Mouse (Mus musculus) forebrain, embryonic 13.5 days (tissue): ENCODE data around the gene Gm38431. TPM values are rescaled to one million over a fixed set of nuclear protein-coding genes. Genes with fewer than 3 reads are reported as not detected.

Source experiments
- ATAC-seq: fragments of 200-750 bp; cut with Nextera tagmentation; 2 replicates; pipeline ENCODE4 v1.8.0; 2017
- H3K27ac ChIP-seq: fragments of 300-500 bp; sonication (generic); 2 replicates; pipeline ENCODE4 v1.5.1; 2015; ENCODE audit warnings: inconsistent platforms, mild to moderate bottlenecking, moderate library complexity
- H3K27me3 ChIP-seq: fragments of 300-500 bp; sonication (generic); 2 replicates; pipeline ENCODE4 v1.6.1; 2015; ENCODE audit warnings: mild to moderate bottlenecking, inconsistent platforms
- H3K36me3 ChIP-seq: fragments of 300-500 bp; sonication (generic); 2 replicates; pipeline ENCODE4 v1.6.1; 2015; ENCODE audit warnings: mild to moderate bottlenecking, inconsistent platforms; ENCODE audit not compliant: poor library complexity, severe bottlenecking
- H3K4me1 ChIP-seq: fragments of 300-500 bp; sonication (generic); 2 replicates; pipeline ENCODE4 v1.6.1; 2015; ENCODE audit warnings: inconsistent platforms
- H3K4me2 ChIP-seq: fragments of 300-500 bp; sonication (generic); 2 replicates; pipeline ENCODE4 v1.6.1; 2015; ENCODE audit warnings: inconsistent platforms, mild to moderate bottlenecking, moderate library complexity
- H3K4me3 ChIP-seq: fragments of 300-500 bp; sonication (generic); 2 replicates; pipeline ENCODE4 v1.5.1; 2015; ENCODE audit warnings: mild to moderate bottlenecking, inconsistent platforms
- H3K9ac ChIP-seq: fragments of 300-500 bp; sonication (generic); 2 replicates; pipeline ENCODE4 v1.6.1; 2015; ENCODE audit warnings: mild to moderate bottlenecking, inconsistent platforms
- H3K9me3 ChIP-seq: fragments of 300-500 bp; sonication (generic); replicated peaks from 2 replicates; pipeline ENCODE4 v1.6.1; 2016; ENCODE audit warnings: inconsistent platforms
- WGBS: fragments of 180-500 bp; shearing (Covaris S2); methylation state at CpG from one replicate; pipeline ENCODE4 v1.1.7; 2015; 5-methylcytosine and 5-hydroxymethylcytosine counted together
- polyA plus RNA-seq: library from polyadenylated mRNA; unstranded; fragments of >200 nt; fragmentation: Nextera tagmentation; extraction: Ambion mirVana; gene quantifications from 2 replicates; pipeline ENCODE4 v1.2.1, GENCODE M21; 2015

The Gm38431 gene
- polyA plus RNA-seq, 1 experiment from 2014 or later, result 1.5 TPM

- Histone ChIP-seq H3K9me3 (no peaks in the 10 kb centered on the region), H3K27me3 (no peaks in the 10 kb centered on the region), H3K4me3 (no peak overlapping the region), H3K36me3 (peaks cover 56% of the 10 kb centered on the region), H3K4me2 (no peak overlapping the region), H3K4me1 (peaks cover 6% of the 10 kb centered on the region), H3K9ac (no peak overlapping the region), H3K27ac (no peak overlapping the region)
- 95% methylated on average over 9 of the region's 9 CpGs for WGBS
- ATAC-seq, result no peak
These were observed 33.9 kb upstream of the Gm38431 start for GRCm38 (mm10) chr9:21125502-21126258.

GRCm38 (mm10) chr9:21124837-21125236, 33.0 kb upstream of the Gm38431 start:
- H3K36me3 ChIP-seq, result peaks cover 64% of the 10 kb centered on the region

DNA sequence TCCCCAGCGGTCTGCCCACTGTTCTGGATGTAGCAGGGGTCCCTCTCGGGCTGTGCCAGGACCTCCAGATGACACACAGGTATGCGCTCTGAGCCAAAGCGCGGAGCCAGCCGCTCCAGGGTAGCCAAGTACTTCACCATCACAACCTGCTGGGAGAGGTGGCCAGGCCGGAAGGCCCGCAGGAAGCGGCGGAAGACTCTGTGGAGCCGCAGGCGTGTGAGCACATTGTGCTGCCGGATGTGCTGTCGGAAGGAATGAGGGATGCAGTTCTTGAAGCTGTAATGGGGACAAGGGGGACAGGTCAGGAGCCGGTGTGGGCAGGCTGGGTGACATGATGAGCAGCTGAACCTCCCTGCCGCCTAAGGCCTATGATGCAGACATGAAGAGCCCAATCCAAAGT, 29.7 kb upstream of the Gm38431 start:
- WGBS, result 93% methylated on average over 16 of the region's 16 CpGs
- peaks cover 61% of the 10 kb centered on the region for H3K36me3 ChIP-seq

More at GRCm38 (mm10) chr9:21124837-21125236, 33.0 kb upstream of the Gm38431 start:
- WGBS, result 80% methylated on average over 5 of the region's 5 CpGs
- no peak overlapping the region for H3K9ac ChIP-seq
- no peak for ATAC-seq
- H3K4me2 ChIP-seq, result no peak overlapping the region
- H3K9me3 ChIP-seq, result no peaks in the 10 kb centered on the region
- no peak overlapping the region for H3K4me3 ChIP-seq
- H3K27me3 ChIP-seq, result no peaks in the 10 kb centered on the region
- no peak overlapping the region for H3K27ac ChIP-seq
- H3K4me1 ChIP-seq, result no peaks in the 10 kb centered on the region

GRCm38 (mm10) chr9:21117073-21117472, 25.3 kb upstream of the Gm38431 start:
- no peak overlapping the region for H3K9ac ChIP-seq
- H3K4me3 ChIP-seq, result no peak overlapping the region
- no peak for ATAC-seq
- WGBS, result 79% methylated on average over 6 of the region's 6 CpGs
- H3K27ac ChIP-seq, result no peak overlapping the region
- peaks cover 25% of the 10 kb centered on the region for H3K36me3 ChIP-seq
- H3K4me2 ChIP-seq, result no peak overlapping the region
- no peaks in the 10 kb centered on the region for H3K9me3 ChIP-seq
- H3K27me3 ChIP-seq, result no peaks in the 10 kb centered on the region
- H3K4me1 ChIP-seq, result no peaks in the 10 kb centered on the region

More for the DNA sequence above, 29.7 kb upstream of the Gm38431 start:
- H3K9me3 ChIP-seq, result no peaks in the 10 kb centered on the region
- no peak overlapping the region for H3K9ac ChIP-seq
- no peak overlapping the region for H3K4me3 ChIP-seq
- no peak overlapping the region for H3K4me2 ChIP-seq
- no peaks in the 10 kb centered on the region for H3K4me1 ChIP-seq
- H3K27ac ChIP-seq, result no peak overlapping the region
- H3K27me3 ChIP-seq, result no peaks in the 10 kb centered on the region
- ATAC-seq, result no peak

GRCm38 (mm10) chr9:21115105-21115504, 23.3 kb upstream of the Gm38431 start:
- Histone ChIP-seq H3K27ac (no peak overlapping the region), H3K27me3 (no peaks in the 10 kb centered on the region), H3K9me3 (no peaks in the 10 kb centered on the region), H3K9ac (no peak overlapping the region), H3K4me3 (no peak overlapping the region), H3K36me3 (peaks cover 11% of the 10 kb centered on the region), H3K4me1 (no peaks in the 10 kb centered on the region), H3K4me2 (no peak overlapping the region)
- no peak for ATAC-seq
- 90% methylated on average over 8 of the region's 8 CpGs for WGBS

DNA sequence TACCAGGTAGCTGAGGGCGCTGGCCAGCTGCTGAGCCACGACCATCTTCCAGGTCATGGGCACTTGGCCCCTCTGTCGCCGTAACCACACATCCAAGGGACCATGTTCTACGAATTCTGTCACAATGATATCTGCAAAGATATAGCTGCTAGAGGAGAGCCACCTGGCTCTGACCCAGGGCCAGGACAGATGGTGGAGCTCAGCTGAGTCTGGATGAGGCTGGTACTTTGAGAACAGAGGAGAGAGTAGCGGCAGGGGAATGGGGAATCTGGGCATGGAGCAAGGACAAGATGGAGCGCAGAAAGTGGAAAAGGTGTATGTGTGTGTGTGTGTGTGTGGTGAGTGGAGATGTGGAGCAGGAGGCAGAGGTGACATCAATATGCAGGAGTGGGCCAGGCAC, 22.4 kb upstream of the Gm38431 start:
- H3K36me3 ChIP-seq, result peaks cover 10% of the 10 kb centered on the region; the same call in 1 of the 2 replicates
- ATAC-seq, result no peak
- 89% methylated on average over 7 of the region's 7 CpGs for WGBS

DNA sequence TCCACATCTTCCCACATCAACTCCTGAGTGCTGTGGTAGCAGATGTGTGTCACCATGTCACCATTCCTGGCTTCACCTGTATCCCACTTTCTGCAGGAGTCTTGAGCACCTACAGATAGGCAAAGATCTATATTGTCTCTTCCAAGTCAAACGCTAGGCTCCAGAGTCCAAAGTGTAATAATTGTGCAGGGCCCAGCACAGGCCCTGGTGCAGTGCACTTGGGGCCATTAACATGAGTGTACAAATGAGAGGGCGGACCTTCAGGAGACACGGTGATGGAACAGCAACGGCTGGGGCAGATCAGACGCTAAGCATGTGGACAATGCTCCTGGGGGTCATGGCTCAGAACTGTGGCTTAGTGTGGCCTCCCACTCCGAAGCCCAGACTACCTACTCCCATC, 22.0 kb upstream of the Gm38431 start:
- 94% methylated on average over 6 of the region's 6 CpGs for WGBS

More for the DNA sequence above, 22.4 kb upstream of the Gm38431 start:
- H3K4me3 ChIP-seq, result no peak overlapping the region
- no peak overlapping the region for H3K9ac ChIP-seq
- no peak overlapping the region for H3K27ac ChIP-seq
- no peaks in the 10 kb centered on the region for H3K27me3 ChIP-seq
- no peaks in the 10 kb centered on the region for H3K9me3 ChIP-seq
- no peak overlapping the region for H3K4me2 ChIP-seq
- no peaks in the 10 kb centered on the region for H3K4me1 ChIP-seq

DNA sequence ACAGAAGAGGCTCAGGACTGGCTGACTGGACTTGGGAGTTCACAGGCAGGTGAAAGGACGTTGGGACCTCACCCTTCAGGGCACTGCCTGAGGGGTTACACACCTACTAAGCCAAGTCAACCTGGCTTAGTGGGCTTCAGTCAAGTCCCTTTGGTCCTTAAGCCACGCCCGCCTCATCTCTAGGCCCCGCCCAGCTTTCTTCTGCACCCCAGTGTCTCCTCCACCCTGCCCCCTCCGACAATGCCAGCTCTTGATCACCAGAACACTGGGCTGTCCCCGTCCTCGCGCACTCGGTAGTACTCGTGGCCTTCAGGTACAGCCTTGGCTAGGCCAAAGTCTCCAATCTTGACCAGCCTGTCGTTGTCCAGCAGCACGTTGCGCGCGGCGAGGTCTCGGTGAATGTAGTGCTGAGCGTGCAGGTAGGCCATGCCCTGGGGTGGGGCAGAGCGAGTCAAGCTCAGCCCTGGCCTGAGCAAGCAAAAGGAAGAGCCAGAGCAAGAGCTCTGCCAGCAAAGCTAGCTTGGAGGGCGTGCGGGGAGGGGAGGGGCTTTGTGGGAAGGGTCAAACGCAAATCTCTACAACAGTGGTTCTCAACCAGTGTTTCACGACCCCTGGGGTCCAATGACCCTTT, 15.9 kb upstream of the Gm38431 start:
- no peak overlapping the region for H3K9ac ChIP-seq
- no peak for ATAC-seq
- no peak overlapping the region for H3K4me2 ChIP-seq
- H3K27me3 ChIP-seq, result no peaks in the 10 kb centered on the region
- 44% methylated on average over 23 of the region's 23 CpGs for WGBS
- H3K4me3 ChIP-seq, result no peak overlapping the region
- no peaks in the 10 kb centered on the region for H3K4me1 ChIP-seq
- H3K9me3 ChIP-seq, result no peaks in the 10 kb centered on the region
- peaks cover 15% of the 10 kb centered on the region; the same call in 1 of the 2 replicates for H3K36me3 ChIP-seq
- H3K27ac ChIP-seq, result no peak overlapping the region

More for the DNA sequence above, 22.0 kb upstream of the Gm38431 start:
- Histone ChIP-seq H3K27me3 (no peaks in the 10 kb centered on the region), H3K4me2 (no peak overlapping the region), H3K4me3 (no peak overlapping the region), H3K9me3 (no peaks in the 10 kb centered on the region), H3K27ac (no peak overlapping the region), H3K36me3 (peaks cover 14% of the 10 kb centered on the region; the same call in 1 of the 2 replicates), H3K4me1 (no peaks in the 10 kb centered on the region), H3K9ac (no peak overlapping the region)
- no peak for ATAC-seq

GRCm38 (mm10) chr9:21105760-21106564, 14.2 kb upstream of the Gm38431 start:
- 83% methylated on average over 5 of the region's 5 CpGs for WGBS
- no peak overlapping the region for H3K9ac ChIP-seq
- no peak overlapping the region for H3K4me2 ChIP-seq
- H3K27ac ChIP-seq, result no peak overlapping the region
- ATAC-seq, result no peak
- H3K4me1 ChIP-seq, result no peaks in the 10 kb centered on the region
- no peak overlapping the region for H3K4me3 ChIP-seq
- H3K36me3 ChIP-seq, result peaks cover 18% of the 10 kb centered on the region; the same call in 1 of the 2 replicates
- H3K27me3 ChIP-seq, result no peaks in the 10 kb centered on the region
- H3K9me3 ChIP-seq, result no peaks in the 10 kb centered on the region

DNA sequence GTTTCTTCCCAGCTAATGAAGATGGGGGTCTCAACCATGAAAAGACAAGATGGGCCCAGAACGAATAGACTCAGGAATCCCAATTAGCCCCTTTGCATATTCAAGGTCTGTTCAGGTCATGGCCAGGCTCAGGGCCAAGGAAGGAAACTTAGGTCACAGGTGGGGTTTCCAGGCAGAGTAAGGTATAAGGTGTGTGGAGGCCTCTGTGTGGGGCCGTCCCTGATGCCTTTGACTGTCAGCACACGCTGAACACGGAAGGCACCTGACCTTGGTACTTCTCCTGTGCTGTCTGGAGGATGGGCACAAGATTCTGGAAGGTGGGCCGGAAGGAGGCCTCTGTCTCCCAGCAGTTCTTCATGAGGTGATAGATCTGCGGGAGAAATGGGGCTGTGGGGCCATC, 13.0 kb upstream of the Gm38431 start:
- Histone ChIP-seq H3K4me2 (no peak overlapping the region), H3K27me3 (no peaks in the 10 kb centered on the region), H3K9ac (no peak overlapping the region), H3K4me1 (no peaks in the 10 kb centered on the region), H3K4me3 (no peak overlapping the region), H3K9me3 (no peaks in the 10 kb centered on the region), H3K27ac (no peak overlapping the region), H3K36me3 (0 out of 2 replicates have a peak, but pooled peaks cover 12% of the 10 kb centered on the region)
- 87% methylated on average over 6 of the region's 6 CpGs for WGBS
- no peak for ATAC-seq

DNA sequence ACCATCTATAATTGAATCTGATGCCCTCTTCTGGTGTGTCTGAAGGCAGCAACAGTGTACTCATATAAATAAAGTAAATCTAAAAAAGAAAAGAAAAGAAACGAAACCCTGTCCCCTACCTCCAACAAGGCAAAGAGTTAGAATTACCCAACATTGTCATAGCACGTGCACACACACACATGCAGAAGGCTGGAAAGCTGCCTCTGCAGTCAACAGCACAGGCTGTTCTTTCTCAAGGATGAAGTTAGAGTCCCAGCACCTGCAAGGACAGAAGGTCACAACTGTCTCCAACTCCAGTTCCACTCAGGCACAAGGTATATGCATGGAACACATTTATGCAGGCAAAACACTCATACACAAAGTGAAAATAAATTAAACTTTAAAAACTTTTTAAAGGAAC, 10.3 kb upstream of the Gm38431 start:
- WGBS, result 93% methylated on average over 2 of the region's 2 CpGs

More for the DNA sequence above, 10.3 kb upstream of the Gm38431 start:
- no peak overlapping the region for H3K9ac ChIP-seq
- H3K27me3 ChIP-seq, result no peaks in the 10 kb centered on the region
- ATAC-seq, result no peak
- H3K9me3 ChIP-seq, result no peaks in the 10 kb centered on the region
- H3K4me1 ChIP-seq, result no peaks in the 10 kb centered on the region
- no peak overlapping the region for H3K4me3 ChIP-seq
- 0 out of 2 replicates have a peak, but pooled peaks cover 5% of the 10 kb centered on the region for H3K36me3 ChIP-seq
- no peak overlapping the region for H3K4me2 ChIP-seq
- no peak overlapping the region for H3K27ac ChIP-seq
